Mouse (Mus musculus) lung, embryonic 14.5 days (tissue): ENCODE data around the gene Ppm1h. TPM values are rescaled to one million over a fixed set of nuclear protein-coding genes. Genes with fewer than 3 reads are reported as not detected.

ENCODE experiments used
- ATAC-seq: fragments of 200-750 bp; cut with Nextera tagmentation; 2 replicates; pipeline ENCODE4 v1.8.0; 2017; ENCODE audit warnings: mild to moderate bottlenecking, moderate TSS enrichment, moderate library complexity; ENCODE audit not compliant: insufficient read depth
- DNase-seq: peaks from one replicate; pipeline ENCODE4 v3.0.0-alpha.2; 2015
- H3K27ac ChIP-seq: fragments of 300-500 bp; sonication (generic); 2 replicates; pipeline ENCODE4 v1.5.1; 2014; ENCODE audit warnings: low read depth, mild to moderate bottlenecking, moderate library complexity
- H3K27me3 ChIP-seq: fragments of 300-500 bp; sonication (generic); 2 replicates; pipeline ENCODE4 v1.6.1; 2014; ENCODE audit warnings: low read length, control low read depth; ENCODE audit not compliant: insufficient read depth
- H3K36me3 ChIP-seq: fragments of 300-500 bp; sonication (generic); 2 replicates; pipeline ENCODE4 v1.6.1; 2014; ENCODE audit warnings: control low read depth; ENCODE audit not compliant: insufficient read depth
- H3K4me1 ChIP-seq: fragments of 300-500 bp; sonication (generic); 2 replicates; pipeline ENCODE4 v1.6.1; 2014; ENCODE audit warnings: antibody characterized with exemption, control low read depth; ENCODE audit not compliant: insufficient read depth
- H3K4me2 ChIP-seq: fragments of 300-500 bp; sonication (generic); 2 replicates; pipeline ENCODE4 v1.6.1; 2014; ENCODE audit warnings: mild to moderate bottlenecking
- H3K4me3 ChIP-seq: fragments of 300-500 bp; sonication (generic); 2 replicates; pipeline ENCODE4 v1.5.1; 2014; ENCODE audit warnings: low read depth, low read length
- H3K9ac ChIP-seq: fragments of 300-500 bp; sonication (generic); 2 replicates; pipeline ENCODE4 v1.6.1; 2014
- H3K9me3 ChIP-seq: fragments of 300-500 bp; sonication (generic); 2 replicates; pipeline ENCODE4 v1.6.1; 2016; ENCODE audit warnings: low read depth, low read length, control low read depth
- CTCF ChIP-seq: IDR thresholded peaks from 2 replicates; pipeline ENCODE4 v1.5.1; 2016; ENCODE audit warnings: antibody characterized with exemption, low read depth
- WGBS: fragments of 180-500 bp; shearing (Covaris S2); extraction: QIAGEN DNeasy Blood & Tissue Kit; methylation state at CpG from one replicate; pipeline ENCODE4 v1.1.7; 2014; 5-methylcytosine and 5-hydroxymethylcytosine counted together
- polyA plus RNA-seq: library from polyadenylated mRNA; unstranded; fragments of >200 nt; fragmentation: Nextera tagmentation; extraction: Ambion mirVana; gene quantifications from 2 replicates; pipeline ENCODE4 v1.2.1, GENCODE M21; 2014

The Ppm1h gene
- polyA plus RNA-seq, 1 experiment from 2014 or later = 7.1 TPM

GRCm38 (mm10) chr10:122943824-122944223, 265.3 kb downstream of the Ppm1h start:
- no peaks in the 10 kb centered on the region for H3K36me3 ChIP-seq
- no peak overlapping the region for H3K4me3 ChIP-seq
- H3K9me3 ChIP-seq = no peaks in the 10 kb centered on the region
- DNase-seq (peak; percentile 62), ATAC-seq (no peak)
- 0 out of 2 replicates have a peak, but pooled peaks cover 5% of the 10 kb centered on the region for H3K4me1 ChIP-seq
- no peaks in the 10 kb centered on the region for H3K27me3 ChIP-seq
- H3K4me2 ChIP-seq = no peak overlapping the region
- WGBS = 25% methylated on average over 6 of the region's 6 CpGs
- no peak overlapping the region for H3K9ac ChIP-seq
- no peak overlapping the region for H3K27ac ChIP-seq
- no peak for TF ChIP-seq CTCF

DNA sequence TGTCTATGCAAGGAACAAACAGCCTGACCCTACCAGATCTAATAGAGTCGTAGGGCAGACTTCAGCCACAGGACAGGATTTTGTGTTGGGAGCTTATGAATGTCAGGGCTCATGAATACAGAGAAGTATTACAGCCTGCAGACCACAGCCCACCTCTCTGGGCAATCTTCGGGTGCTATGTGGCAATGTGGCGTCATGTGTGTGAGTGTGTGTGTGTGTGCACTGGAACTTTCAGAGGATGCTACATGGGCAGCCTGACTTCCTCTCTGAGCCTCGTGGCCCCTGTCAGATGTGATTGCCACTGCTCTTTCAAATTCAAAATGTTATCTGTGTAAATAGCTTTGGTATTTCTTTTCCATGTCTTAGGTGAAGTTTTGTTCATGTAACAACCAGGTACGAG, 266.3 kb downstream of the Ppm1h start:
- no peak for DNase-seq
- H3K9ac ChIP-seq = no peak overlapping the region
- 68% methylated on average over 5 of the region's 5 CpGs for WGBS

GRCm38 (mm10) chr10:122950966-122951365, 272.4 kb downstream of the Ppm1h start:
- H3K9me3 ChIP-seq = no peaks in the 10 kb centered on the region
- H3K4me3 ChIP-seq = no peak overlapping the region
- H3K36me3 ChIP-seq = no peaks in the 10 kb centered on the region
- no peak overlapping the region for H3K9ac ChIP-seq
- H3K4me2 ChIP-seq = no peak overlapping the region
- DNase-seq (no peak), ATAC-seq (no peak)
- no peak for TF ChIP-seq CTCF
- H3K27ac ChIP-seq = no peak overlapping the region
- 74% methylated on average over 6 of the region's 6 CpGs for WGBS
- no peaks in the 10 kb centered on the region for H3K4me1 ChIP-seq
- H3K27me3 ChIP-seq = no peaks in the 10 kb centered on the region

More for the DNA sequence above, 266.3 kb downstream of the Ppm1h start:
- Histone ChIP-seq H3K4me2 (no peak overlapping the region), H3K27me3 (no peaks in the 10 kb centered on the region), H3K4me3 (no peak overlapping the region), H3K27ac (no peak overlapping the region), H3K9me3 (no peaks in the 10 kb centered on the region), H3K36me3 (no peaks in the 10 kb centered on the region), H3K4me1 (0 out of 2 replicates have a peak, but pooled peaks cover 5% of the 10 kb centered on the region)
- no peak for TF ChIP-seq CTCF
- ATAC-seq = no peak

DNA sequence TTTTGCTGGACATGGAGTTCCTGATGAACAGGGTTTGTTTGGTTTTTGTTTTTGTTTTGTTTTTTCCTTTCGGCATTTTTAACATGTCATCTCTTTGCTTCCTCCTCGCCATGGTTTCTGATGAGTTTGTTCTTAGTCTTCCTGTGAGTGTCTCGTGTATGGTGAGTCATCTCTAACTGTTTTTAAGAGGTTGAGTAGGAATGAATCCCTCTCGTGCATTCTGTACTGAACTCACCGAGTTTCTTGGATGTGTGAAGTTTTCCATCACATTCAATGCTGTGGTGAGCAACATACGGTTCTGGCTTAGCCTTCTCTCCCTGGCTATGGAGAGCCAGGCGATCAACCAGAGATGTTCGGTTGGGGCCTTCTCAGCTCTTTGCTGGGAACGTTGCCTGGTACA, 275.0 kb downstream of the Ppm1h start:
- no peak for ATAC-seq
- no peaks in the 10 kb centered on the region for H3K9me3 ChIP-seq

DNA sequence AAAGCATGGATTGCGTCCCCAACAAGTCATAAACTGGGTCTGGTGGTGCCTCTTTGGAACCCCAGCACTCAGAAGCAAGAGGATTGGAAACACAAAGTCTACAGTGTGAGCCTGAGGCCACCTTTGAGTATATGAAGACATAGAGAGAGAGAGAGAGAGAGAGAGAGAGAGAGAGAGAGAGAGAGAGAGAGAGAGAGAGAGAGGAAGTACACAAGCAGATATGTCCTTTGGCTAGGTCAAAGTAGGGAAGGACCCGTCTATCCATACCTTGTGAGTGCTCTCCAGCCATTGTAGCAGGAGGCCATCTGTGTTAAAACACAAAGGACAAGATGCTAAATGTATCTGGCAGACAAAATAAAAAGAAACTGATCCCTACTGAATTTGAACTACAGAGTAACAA, 279.4 kb downstream of the Ppm1h start:
- Histone ChIP-seq H3K4me3 (no peak overlapping the region), H3K36me3 (no peaks in the 10 kb centered on the region), H3K4me2 (no peak overlapping the region), H3K4me1 (peaks cover 14% of the 10 kb centered on the region; the same call in 1 of the 2 replicates), H3K27ac (no peak overlapping the region), H3K9ac (no peak overlapping the region), H3K9me3 (no peaks in the 10 kb centered on the region), H3K27me3 (no peaks in the 10 kb centered on the region)
- DNase-seq (no peak), ATAC-seq (no peak)
- TF ChIP-seq CTCF = no peak
- WGBS = 80% methylated on average over 2 of the region's 2 CpGs

More for the DNA sequence above, 275.0 kb downstream of the Ppm1h start:
- no peaks in the 10 kb centered on the region for H3K4me1 ChIP-seq
- H3K36me3 ChIP-seq = no peaks in the 10 kb centered on the region
- TF ChIP-seq CTCF = no peak
- DNase-seq = no peak
- no peak overlapping the region for H3K27ac ChIP-seq
- H3K4me3 ChIP-seq = no peak overlapping the region
- H3K27me3 ChIP-seq = no peaks in the 10 kb centered on the region
- no peak overlapping the region for H3K4me2 ChIP-seq
- 87% methylated on average over 9 of the region's 9 CpGs for WGBS
- H3K9ac ChIP-seq = no peak overlapping the region

- Histone ChIP-seq H3K27me3 (no peaks in the 10 kb centered on the region), H3K27ac (no peak overlapping the region), H3K9ac (no peak overlapping the region), H3K4me3 (no peak overlapping the region), H3K4me1 (peaks cover 17% of the 10 kb centered on the region; the same call in 1 of the 2 replicates), H3K4me2 (no peak overlapping the region), H3K36me3 (no peaks in the 10 kb centered on the region), H3K9me3 (no peaks in the 10 kb centered on the region)
- no peak for ATAC-seq
- DNase-seq = no peak
- 78% methylated on average over 5 of the region's 5 CpGs for WGBS
- TF ChIP-seq CTCF = no peak
Observed at GRCm38 (mm10) chr10:122958699-122959098, 280.1 kb downstream of the Ppm1h start.

- no peak for TF ChIP-seq CTCF
- 76% methylated on average over 16 of the region's 16 CpGs for WGBS
- Histone ChIP-seq H3K4me1 (peaks cover 24% of the 10 kb centered on the region; the same call in 1 of the 2 replicates), H3K9me3 (no peaks in the 10 kb centered on the region), H3K4me3 (no peak overlapping the region), H3K27me3 (no peaks in the 10 kb centered on the region), H3K27ac (no peak overlapping the region), H3K36me3 (no peaks in the 10 kb centered on the region), H3K9ac (no peak overlapping the region), H3K4me2 (peak overlapping the region; percentile 34; the same call in 1 of the 2 replicates)
- ATAC-seq (no peak; the same call in 1 of the 2 replicates), DNase-seq (no peak)
Observed at GRCm38 (mm10) chr10:122960216-122960615, 281.7 kb downstream of the Ppm1h start.
